Mouse (Mus musculus) lung, embryonic 15.5 days (tissue): Measurements from ENCODE around the gene Mmp14. TPM values are rescaled to one million over a fixed set of nuclear protein-coding genes. Genes with fewer than 3 reads are reported as not detected.

Source experiments
- ATAC-seq: fragments of 200-750 bp; cut with Nextera tagmentation; 2 replicates; pipeline ENCODE4 v1.8.0; 2017; ENCODE audit warnings: moderate number of reproducible peaks, borderline replicate concordance; ENCODE audit not compliant: low FRiP score, low TSS enrichment; ENCODE audit errors: extremely low read depth
- H3K27ac ChIP-seq: fragments of 300-500 bp; sonication (generic); 2 replicates; pipeline ENCODE4 v1.5.1; 2015; ENCODE audit warnings: moderate library complexity, mild to moderate bottlenecking, inconsistent platforms
- H3K27me3 ChIP-seq: fragments of 300-500 bp; sonication (generic); 2 replicates; pipeline ENCODE4 v1.6.1; 2015; ENCODE audit warnings: inconsistent platforms
- H3K36me3 ChIP-seq: fragments of 300-500 bp; sonication (generic); 2 replicates; pipeline ENCODE4 v1.6.1; 2015; ENCODE audit warnings: inconsistent platforms
- H3K4me1 ChIP-seq: fragments of 300-500 bp; sonication (generic); 2 replicates; pipeline ENCODE4 v1.6.1; 2015; ENCODE audit warnings: inconsistent platforms
- H3K4me2 ChIP-seq: fragments of 300-500 bp; sonication (generic); 2 replicates; pipeline ENCODE4 v1.6.1; 2015; ENCODE audit warnings: inconsistent platforms, mild to moderate bottlenecking, moderate library complexity
- H3K4me3 ChIP-seq: fragments of 300-500 bp; sonication (generic); 2 replicates; pipeline ENCODE4 v1.5.1; 2015; ENCODE audit warnings: mild to moderate bottlenecking, inconsistent platforms
- H3K9ac ChIP-seq: fragments of 300-500 bp; sonication (generic); 2 replicates; pipeline ENCODE4 v1.6.1; 2015; ENCODE audit warnings: inconsistent platforms
- H3K9me3 ChIP-seq: fragments of 300-500 bp; sonication (generic); 2 replicates; pipeline ENCODE4 v1.6.1; 2016; ENCODE audit warnings: inconsistent platforms
- WGBS: fragments of 180-500 bp; shearing (Covaris S2); methylation state at CpG from one replicate; pipeline ENCODE4 v1.1.7; 2015; 5-methylcytosine and 5-hydroxymethylcytosine counted together
- polyA plus RNA-seq: library from polyadenylated mRNA; unstranded; fragments of >200 nt; fragmentation: Nextera tagmentation; extraction: Ambion mirVana; gene quantifications from 2 replicates; pipeline ENCODE4 v1.2.1, GENCODE M21; 2015

The Mmp14 gene
- polyA plus RNA-seq, 1 experiment from 2014 or later: 182 TPM

GRCm38 (mm10) chr14:54442548-54442947 lies 11.1 kb downstream of the Mmp14 start:
- H3K9ac ChIP-seq: no peak overlapping the region
- no peaks in the 10 kb centered on the region for H3K9me3 ChIP-seq
- no peak for ATAC-seq
- H3K27ac ChIP-seq: peak overlapping the region; percentile 80
- WGBS: 87% methylated on average over 3 of the region's 3 CpGs
- H3K4me1 ChIP-seq: peaks cover 17% of the 10 kb centered on the region
- H3K4me2 ChIP-seq: no peak overlapping the region
- no peaks in the 10 kb centered on the region for H3K27me3 ChIP-seq
- H3K36me3 ChIP-seq: peaks cover 39% of the 10 kb centered on the region
- H3K4me3 ChIP-seq: no peak overlapping the region

GRCm38 (mm10) chr14:54443196-54443595 lies 11.8 kb downstream of the Mmp14 start:
- H3K4me3 ChIP-seq: no peak overlapping the region
- 0 out of 2 replicates have a peak overlapping the region, but pooled peaks have one; percentile 1 for H3K4me2 ChIP-seq
- 18% methylated on average over 3 of the region's 3 CpGs for WGBS

GRCm38 (mm10) chr14:54443712-54444618 lies 12.6 kb downstream of the Mmp14 start:
- WGBS: 54% methylated on average over 15 of the region's 15 CpGs
- no peak overlapping the region for H3K9ac ChIP-seq
- H3K4me1 ChIP-seq: peaks cover 17% of the 10 kb centered on the region
- no peak overlapping the region for H3K4me2 ChIP-seq
- no peak for ATAC-seq
- no peak overlapping the region for H3K4me3 ChIP-seq
- peaks cover 28% of the 10 kb centered on the region for H3K36me3 ChIP-seq
- H3K9me3 ChIP-seq: no peaks in the 10 kb centered on the region
- H3K27me3 ChIP-seq: no peaks in the 10 kb centered on the region
- H3K27ac ChIP-seq: peak overlapping the region; percentile 80

More at GRCm38 (mm10) chr14:54443196-54443595, 11.8 kb downstream of the Mmp14 start:
- Histone ChIP-seq H3K27ac (peak overlapping the region; percentile 80), H3K9me3 (no peaks in the 10 kb centered on the region), H3K36me3 (peaks cover 35% of the 10 kb centered on the region), H3K27me3 (no peaks in the 10 kb centered on the region), H3K9ac (no peak overlapping the region), H3K4me1 (peaks cover 17% of the 10 kb centered on the region)
- ATAC-seq: peak; percentile 86

DNA sequence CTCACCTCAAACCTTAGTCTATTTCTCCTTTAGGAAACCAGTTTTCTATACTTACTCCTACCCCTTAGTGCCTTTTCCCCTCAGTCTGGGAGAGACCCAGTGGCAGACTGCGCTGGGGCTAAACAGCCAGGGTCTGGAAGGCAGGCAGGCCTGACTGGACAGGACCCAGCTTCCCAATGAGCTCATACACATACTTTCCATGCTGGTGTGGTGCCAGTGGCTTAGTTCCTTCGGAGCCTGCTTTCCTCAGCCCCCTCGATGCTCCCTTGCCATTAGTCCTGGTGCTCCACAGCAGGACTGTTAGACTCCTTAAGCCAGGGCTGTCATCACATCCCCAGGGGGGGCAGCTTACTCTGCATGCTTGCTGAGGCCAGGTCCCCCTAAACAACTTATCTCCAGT lies 14.1 kb downstream of the Mmp14 start:
- 45% methylated on average over 3 of the region's 3 CpGs for WGBS
- Histone ChIP-seq H3K4me3 (no peak overlapping the region), H3K36me3 (peaks cover 12% of the 10 kb centered on the region), H3K27ac (no peak overlapping the region), H3K9ac (no peak overlapping the region), H3K4me2 (no peak overlapping the region), H3K9me3 (no peaks in the 10 kb centered on the region), H3K4me1 (peaks cover 17% of the 10 kb centered on the region), H3K27me3 (no peaks in the 10 kb centered on the region)
- no peak for ATAC-seq

DNA sequence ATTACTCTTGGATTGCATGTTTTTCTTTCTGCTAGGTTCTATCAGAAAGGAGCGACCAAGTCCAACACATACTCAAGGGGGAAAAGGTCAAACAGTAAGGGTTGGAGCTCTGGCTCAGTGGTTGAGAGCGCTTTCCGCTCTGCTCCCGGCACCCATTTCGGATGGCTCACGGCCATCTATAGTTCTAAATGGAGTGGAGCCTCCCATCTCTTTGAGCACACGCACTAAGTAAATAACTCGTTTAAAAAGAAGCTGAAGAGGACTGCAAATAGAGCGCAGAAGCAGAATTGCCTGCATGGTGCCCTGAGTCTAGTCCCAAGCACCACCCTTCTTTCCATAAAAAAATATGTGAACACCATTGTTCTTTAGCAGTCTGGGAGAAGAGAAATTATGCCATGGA lies 22.2 kb downstream of the Mmp14 start:
- peak; percentile 33; the same call in 1 of the 2 replicates for ATAC-seq
- H3K27ac ChIP-seq: peak overlapping the region; percentile 77

GRCm38 (mm10) chr14:54454669-54455528 lies 23.5 kb downstream of the Mmp14 start:
- H3K27ac ChIP-seq: peak overlapping the region; percentile 69
- 42% methylated on average over 11 of the region's 11 CpGs for WGBS
- no peak overlapping the region for H3K9ac ChIP-seq
- peaks cover 13% of the 10 kb centered on the region for H3K4me1 ChIP-seq
- peak; percentile 35; the same call in 1 of the 2 replicates for ATAC-seq
- H3K27me3 ChIP-seq: no peaks in the 10 kb centered on the region
- no peaks in the 10 kb centered on the region for H3K9me3 ChIP-seq
- no peak overlapping the region; the same call in 1 of the 2 replicates for H3K4me2 ChIP-seq
- no peaks in the 10 kb centered on the region for H3K36me3 ChIP-seq
- no peak overlapping the region for H3K4me3 ChIP-seq

More for the DNA sequence above, 22.2 kb downstream of the Mmp14 start:
- peaks cover 13% of the 10 kb centered on the region for H3K4me1 ChIP-seq
- H3K9ac ChIP-seq: no peak overlapping the region
- WGBS: 55% methylated on average over 9 of the region's 9 CpGs
- H3K4me3 ChIP-seq: no peak overlapping the region
- no peaks in the 10 kb centered on the region for H3K9me3 ChIP-seq
- no peaks in the 10 kb centered on the region for H3K36me3 ChIP-seq
- no peaks in the 10 kb centered on the region for H3K27me3 ChIP-seq
- H3K4me2 ChIP-seq: no peak overlapping the region

- H3K36me3 ChIP-seq: no peaks in the 10 kb centered on the region
- H3K4me2 ChIP-seq: no peak overlapping the region
- peaks cover 13% of the 10 kb centered on the region for H3K4me1 ChIP-seq
- H3K9ac ChIP-seq: no peak overlapping the region
- H3K4me3 ChIP-seq: no peak overlapping the region
- no peaks in the 10 kb centered on the region for H3K27me3 ChIP-seq
- H3K9me3 ChIP-seq: no peaks in the 10 kb centered on the region
- H3K27ac ChIP-seq: no peak overlapping the region
- no peak for ATAC-seq
- WGBS: 78% methylated on average over 14 of the region's 14 CpGs
These were observed 26.6 kb downstream of the Mmp14 start for GRCm38 (mm10) chr14:54457907-54458569.

- no peaks in the 10 kb centered on the region for H3K9me3 ChIP-seq
- no peaks in the 10 kb centered on the region for H3K27me3 ChIP-seq
- peaks cover 14% of the 10 kb centered on the region for H3K4me1 ChIP-seq
- 66% methylated on average over 4 of the region's 4 CpGs for WGBS
- ATAC-seq: no peak
- H3K36me3 ChIP-seq: 0 out of 2 replicates have a peak, but pooled peaks cover 5% of the 10 kb centered on the region
- H3K9ac ChIP-seq: no peak overlapping the region
- no peak overlapping the region for H3K27ac ChIP-seq
- H3K4me3 ChIP-seq: no peak overlapping the region
- no peak overlapping the region for H3K4me2 ChIP-seq
These were observed 30.7 kb downstream of the Mmp14 start for GRCm38 (mm10) chr14:54462146-54462545.

DNA sequence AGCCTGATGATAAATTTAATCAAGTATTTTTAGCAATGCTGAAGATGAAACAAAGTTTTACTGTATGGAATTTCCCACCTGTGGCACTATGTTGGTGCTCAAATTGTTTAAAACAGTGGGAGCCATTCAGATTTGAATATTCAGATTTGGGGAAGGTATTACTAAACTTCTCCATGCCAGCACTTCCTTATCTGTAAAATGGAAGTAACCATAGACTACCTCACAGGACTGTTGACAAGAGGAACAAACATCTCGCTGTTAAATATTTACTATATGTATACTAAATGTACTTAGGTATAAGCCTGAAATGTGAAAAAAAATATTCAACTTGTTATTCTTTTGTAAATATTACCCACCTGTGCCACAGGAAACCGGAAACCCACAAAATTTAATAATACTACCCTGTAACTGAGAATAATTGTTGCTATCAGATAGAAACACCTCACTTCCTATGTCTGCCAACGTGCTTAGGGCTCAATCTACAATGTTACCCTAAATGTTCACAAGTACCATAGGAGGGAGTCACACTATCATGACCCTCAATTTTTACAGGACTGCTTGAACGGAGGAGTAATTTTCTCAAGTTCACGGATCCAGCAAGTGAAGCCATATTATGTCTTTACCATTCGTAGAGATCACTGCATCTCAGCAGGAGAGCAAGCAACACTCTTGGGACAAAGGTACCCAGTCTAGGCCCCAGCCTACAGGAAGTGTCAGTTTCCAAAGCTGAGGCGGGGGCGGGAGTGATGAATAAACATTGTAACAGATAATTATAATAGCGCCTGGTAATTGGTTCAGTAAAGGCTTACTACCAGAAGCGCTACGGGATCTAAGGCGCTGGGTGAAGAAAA lies 31.9 kb downstream of the Mmp14 start:
- H3K4me2 ChIP-seq: peak overlapping the region; percentile 91
- WGBS: 12% methylated on average over 12 of the region's 12 CpGs
- peaks cover 17% of the 10 kb centered on the region for H3K36me3 ChIP-seq
- H3K27ac ChIP-seq: peak overlapping the region; percentile 86
- H3K9ac ChIP-seq: peak overlapping the region; percentile 82
- no peaks in the 10 kb centered on the region for H3K9me3 ChIP-seq
- H3K27me3 ChIP-seq: no peaks in the 10 kb centered on the region
- H3K4me1 ChIP-seq: peaks cover 14% of the 10 kb centered on the region
- peak overlapping the region; percentile 87 for H3K4me3 ChIP-seq
- ATAC-seq: no peak

DNA sequence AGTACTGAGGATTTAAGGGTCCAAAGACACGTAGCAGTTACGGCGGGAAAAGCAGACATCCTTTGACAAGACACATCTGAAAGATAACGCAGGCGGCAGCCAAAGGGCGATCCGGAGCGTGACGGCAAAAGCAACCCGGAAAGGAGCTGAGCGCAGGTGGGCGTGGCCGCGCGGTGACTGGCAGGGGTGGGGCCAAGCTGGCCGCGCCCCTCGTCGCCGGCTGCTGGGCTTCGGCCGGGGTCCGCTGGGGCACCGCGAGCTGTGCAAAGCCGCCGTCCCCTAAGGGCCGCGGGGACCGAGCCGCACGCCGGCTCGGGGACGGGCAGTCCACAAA lies 32.5 kb downstream of the Mmp14 start, which contains the start of gene Lrp10:
Gene Lrp10 (plus strand): TSS at position 179 of the 334 bp plus-strand sequence.
- H3K9me3 ChIP-seq: no peaks in the 10 kb centered on the region

More for the DNA sequence above, 32.5 kb downstream of the Mmp14 start, which contains the start of gene Lrp10:
- Histone ChIP-seq H3K27ac (peak within 1 kb of the TSS; percentile 86), H3K4me1 (peaks cover 14% of the 10 kb centered on the region), H3K36me3 (peaks cover 23% of the 10 kb centered on the region), H3K4me3 (peak within 1 kb of the TSS; percentile 87), H3K27me3 (no peaks in the 10 kb centered on the region), H3K4me2 (peak within 1 kb of the TSS; percentile 91), H3K9ac (peak within 1 kb of the TSS; percentile 82)
- ATAC-seq: peak; percentile 89
- WGBS: under 1% methylated on average over 35 of the region's 35 CpGs
